Mouse (Mus musculus) lung, postnatal 0 days (tissue): ENCODE data around the gene Rxra. TPM values are rescaled to one million over a fixed set of nuclear protein-coding genes. Genes with fewer than 3 reads are reported as not detected.
A peak's percentile ranks its signal among the peaks of the same experiment; 100 is the strongest.

Experiments
- ATAC-seq: fragments of 200-750 bp; cut with Nextera tagmentation; 2 replicates; pipeline ENCODE4 v1.8.0; 2017; ENCODE audit warnings: moderate library complexity
- DNase-seq: peaks from one replicate; pipeline ENCODE4 v3.0.0-alpha.2; 2016; ENCODE audit warnings: low spot score
- H3K27ac ChIP-seq: fragments of 300-500 bp; sonication (generic); 2 replicates; pipeline ENCODE4 v1.5.1; 2014; ENCODE audit warnings: antibody characterized with exemption, mild to moderate bottlenecking, low read length, mixed read lengths
- H3K27me3 ChIP-seq: fragments of 300-500 bp; sonication (generic); replicated peaks from 2 replicates; pipeline ENCODE4 v1.6.1; 2014; ENCODE audit warnings: low read length, mixed read lengths; ENCODE audit not compliant: insufficient read depth
- H3K36me3 ChIP-seq: fragments of 300-500 bp; sonication (generic); 2 replicates; pipeline ENCODE4 v1.6.1; 2014; ENCODE audit warnings: low read length, mixed read lengths; ENCODE audit not compliant: insufficient read depth
- H3K4me1 ChIP-seq: fragments of 300-500 bp; sonication (generic); 2 replicates; pipeline ENCODE4 v1.6.1; 2014; ENCODE audit warnings: antibody characterized with exemption, low read depth, low read length, mixed read lengths; ENCODE audit not compliant: insufficient read depth
- H3K4me2 ChIP-seq: fragments of 300-500 bp; sonication (generic); replicated peaks from 2 replicates; pipeline ENCODE4 v1.6.1; 2014; ENCODE audit warnings: low read depth, mild to moderate bottlenecking, low read length, moderate library complexity, mixed read lengths
- H3K4me3 ChIP-seq: fragments of 300-500 bp; sonication (generic); 2 replicates; pipeline ENCODE4 v1.5.1; 2014; ENCODE audit warnings: low read depth, low read length
- H3K9ac ChIP-seq: fragments of 300-500 bp; sonication (generic); replicated peaks from 2 replicates; pipeline ENCODE4 v1.6.1; 2014; ENCODE audit warnings: low read depth, mild to moderate bottlenecking
- H3K9me3 ChIP-seq: fragments of 300-500 bp; sonication (generic); 2 replicates; pipeline ENCODE4 v1.6.1; 2016; ENCODE audit warnings: low read length, mixed read lengths
- CTCF ChIP-seq: IDR thresholded peaks from 2 replicates; pipeline ENCODE4 v1.5.1; 2016; ENCODE audit warnings: antibody characterized with exemption, mild to moderate bottlenecking
- EP300 ChIP-seq: IDR thresholded peaks from 2 replicates; pipeline ENCODE4 v1.6.1; 2016; ENCODE audit warnings: antibody characterized with exemption, mild to moderate bottlenecking, control low read depth
- WGBS: fragments of 180-500 bp; shearing (Covaris S2); extraction: QIAGEN DNeasy Blood & Tissue Kit; methylation state at CpG from one replicate; pipeline ENCODE4 v1.1.7; 2014; 5-methylcytosine and 5-hydroxymethylcytosine counted together
- polyA plus RNA-seq: library from polyadenylated mRNA; unstranded; fragments of >200 nt; fragmentation: Nextera tagmentation; extraction: Ambion mirVana; gene quantifications from 2 replicates; pipeline ENCODE4 v1.2.1, GENCODE M21; 2015

The Rxra gene
- polyA plus RNA-seq, 1 experiment from 2014 or later = 9.6 TPM

GRCm38 (mm10) chr2:27690714-27691113 is 14.5 kb downstream of the Rxra start:
- no peak overlapping the region for H3K9ac ChIP-seq
- no peaks in the 10 kb centered on the region for H3K36me3 ChIP-seq
- ATAC-seq = peak; percentile 59
- TF ChIP-seq EP300 = no peak
- TF ChIP-seq CTCF = peak; percentile 37; the same call in 1 of the 2 replicates
- H3K27ac ChIP-seq = peak overlapping the region; percentile 57
- H3K9me3 ChIP-seq = no peaks in the 10 kb centered on the region
- H3K4me2 ChIP-seq = no peak overlapping the region
- H3K4me3 ChIP-seq = no peak overlapping the region
- H3K27me3 ChIP-seq = no peaks in the 10 kb centered on the region
- DNase-seq = no peak
- peaks cover 25% of the 10 kb centered on the region; the same call in 1 of the 2 replicates for H3K4me1 ChIP-seq
- WGBS = 52% methylated on average over 5 of the region's 5 CpGs

- Histone ChIP-seq H3K4me2 (no peak overlapping the region), H3K4me1 (peaks cover 25% of the 10 kb centered on the region; the same call in 1 of the 2 replicates), H3K36me3 (no peaks in the 10 kb centered on the region), H3K9ac (no peak overlapping the region), H3K27ac (peak overlapping the region; percentile 57), H3K9me3 (no peaks in the 10 kb centered on the region), H3K27me3 (no peaks in the 10 kb centered on the region), H3K4me3 (no peak overlapping the region)
- 59% methylated on average over 14 of the region's 14 CpGs for WGBS
- ATAC-seq (no peak), DNase-seq (no peak)
- TF ChIP-seq CTCF = no peak
- TF ChIP-seq EP300 = no peak
These were observed 15.0 kb downstream of the Rxra start for GRCm38 (mm10) chr2:27691139-27691720.

GRCm38 (mm10) chr2:27692608-27693007 is 16.4 kb downstream of the Rxra start:
- no peak overlapping the region for H3K4me3 ChIP-seq
- H3K9ac ChIP-seq = no peak overlapping the region
- TF ChIP-seq EP300 (no peak), CTCF (no peak)
- H3K36me3 ChIP-seq = no peaks in the 10 kb centered on the region
- H3K4me1 ChIP-seq = peaks cover 21% of the 10 kb centered on the region; the same call in 1 of the 2 replicates
- ATAC-seq (0 out of 2 replicates have a peak, but pooled peaks have one; percentile 5), DNase-seq (peak; percentile 24)
- H3K27ac ChIP-seq = no peak overlapping the region
- 55% methylated on average over 3 of the region's 3 CpGs for WGBS
- H3K27me3 ChIP-seq = no peaks in the 10 kb centered on the region
- H3K9me3 ChIP-seq = no peaks in the 10 kb centered on the region
- H3K4me2 ChIP-seq = no peak overlapping the region

- no peak overlapping the region for H3K4me2 ChIP-seq
- H3K4me3 ChIP-seq = no peak overlapping the region
- H3K27ac ChIP-seq = no peak overlapping the region
- peaks cover 16% of the 10 kb centered on the region; the same call in 1 of the 2 replicates for H3K4me1 ChIP-seq
- no peaks in the 10 kb centered on the region for H3K9me3 ChIP-seq
- no peaks in the 10 kb centered on the region for H3K36me3 ChIP-seq
- DNase-seq (no peak), ATAC-seq (no peak)
- WGBS = 82% methylated on average over 6 of the region's 6 CpGs
- no peaks in the 10 kb centered on the region for H3K27me3 ChIP-seq
- no peak overlapping the region for H3K9ac ChIP-seq
- TF ChIP-seq CTCF = no peak
These were observed 17.4 kb downstream of the Rxra start for GRCm38 (mm10) chr2:27693684-27694083.

DNA sequence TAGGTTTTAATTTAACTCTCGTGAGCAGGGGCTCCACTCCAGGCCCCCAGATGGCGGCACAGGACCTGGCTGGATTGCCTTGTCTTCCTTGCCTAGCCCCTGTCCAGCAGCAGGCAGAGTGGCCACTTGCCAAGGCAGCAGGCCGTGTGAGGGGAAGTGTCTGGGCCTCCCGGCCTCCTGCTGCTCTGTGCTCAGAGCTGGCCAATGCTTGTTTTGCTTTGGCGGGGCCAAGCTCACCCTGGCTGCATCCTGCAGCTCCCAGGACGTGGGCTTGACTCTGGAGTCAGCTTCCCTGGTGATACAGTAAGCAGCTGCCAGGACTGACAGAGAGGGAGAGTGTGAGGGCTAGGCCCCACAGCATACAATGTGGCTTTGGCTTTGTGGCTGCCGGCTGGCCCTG is 23.3 kb downstream of the Rxra start:
- H3K9me3 ChIP-seq = no peaks in the 10 kb centered on the region
- 9% methylated on average over 7 of the region's 7 CpGs for WGBS
- ATAC-seq (peak; percentile 87), DNase-seq (peak; percentile 91)
- peaks cover 37% of the 10 kb centered on the region for H3K4me1 ChIP-seq
- no peaks in the 10 kb centered on the region for H3K27me3 ChIP-seq
- no peaks in the 10 kb centered on the region for H3K36me3 ChIP-seq
- H3K27ac ChIP-seq = peak overlapping the region; percentile 64
- H3K9ac ChIP-seq = no peak overlapping the region
- H3K4me3 ChIP-seq = no peak overlapping the region
- TF ChIP-seq EP300 = no peak
- peak; percentile 69 for TF ChIP-seq CTCF
- H3K4me2 ChIP-seq = no peak overlapping the region

- Histone ChIP-seq H3K36me3 (no peaks in the 10 kb centered on the region), H3K4me3 (no peak overlapping the region), H3K4me1 (peaks cover 35% of the 10 kb centered on the region), H3K9ac (no peak overlapping the region), H3K4me2 (no peak overlapping the region), H3K27ac (no peak overlapping the region), H3K27me3 (no peaks in the 10 kb centered on the region), H3K9me3 (no peaks in the 10 kb centered on the region)
- 60% methylated on average over 3 of the region's 3 CpGs for WGBS
- ATAC-seq = no peak
- DNase-seq = peak; percentile 26
- TF ChIP-seq CTCF (no peak), EP300 (no peak)
These were observed 26.0 kb downstream of the Rxra start for GRCm38 (mm10) chr2:27702283-27702682.
